Mouse (Mus musculus): Measurements from ENCODE around the gene Mtx1. TPM values are rescaled to one million over a fixed set of nuclear protein-coding genes. Genes with fewer than 3 reads are reported as not detected.
"Not testable (repeated sequence)": the region's sequence is repeated elsewhere in the genome, so short reads cannot be mapped to it uniquely, and the experiment has no call there.

Mtx1 gene
- polyA plus RNA-seq, 3 experiments from 2014 or later: 77.7 to 112 (median 94.3) TPM

GRCm38 (mm10) chr3:89182531-89183057 lies 44.3 kb downstream of the Mtx1 start:
- peak; percentile 9 for ATAC-seq

- ATAC-seq: no peak
These were observed 45.0 kb downstream of the Mtx1 start for GRCm38 (mm10) chr3:89181749-89182500.

GRCm38 (mm10) chr3:89179056-89179455 lies 47.8 kb downstream of the Mtx1 start:
- no peak for ATAC-seq

- no peak for ATAC-seq
These were observed 48.8 kb downstream of the Mtx1 start for GRCm38 (mm10) chr3:89178107-89178385.

- ATAC-seq: peak; percentile 98
These were observed 49.4 kb downstream of the Mtx1 start, which contains the start of gene Scamp3 for GRCm38 (mm10) chr3:89177242-89178106. Gene Scamp3, plus strand, starts transcription at chr3:89177473.

GRCm38 (mm10) chr3:89176421-89176820 lies 50.5 kb downstream of the Mtx1 start:
- no peak for ATAC-seq

GRCm38 (mm10) chr3:89175544-89175943 lies 51.3 kb downstream of the Mtx1 start:
- ATAC-seq: no peak

GRCm38 (mm10) chr3:89174844-89175243 lies 52.0 kb downstream of the Mtx1 start:
- no peak for ATAC-seq

GRCm38 (mm10) chr3:89166945-89167344 lies 59.9 kb downstream of the Mtx1 start:
- ATAC-seq: no peak

- ATAC-seq: no peak
These were observed 61.5 kb downstream of the Mtx1 start for GRCm38 (mm10) chr3:89165268-89165870.

GRCm38 (mm10) chr3:89164506-89165267 lies 62.2 kb downstream of the Mtx1 start, which contains the start of gene Clk2:
Gene Clk2, plus strand, starts transcription at chr3:89164795.
- peak; percentile 93 for ATAC-seq

GRCm38 (mm10) chr3:89163643-89164245 lies 63.1 kb downstream of the Mtx1 start:
- ATAC-seq: no peak

GRCm38 (mm10) chr3:89163123-89163522 lies 63.8 kb downstream of the Mtx1 start:
- no peak for ATAC-seq

- no peak for ATAC-seq
These were observed 65.1 kb downstream of the Mtx1 start for GRCm38 (mm10) chr3:89161786-89162185.

GRCm38 (mm10) chr3:89161207-89161606 lies 65.7 kb downstream of the Mtx1 start:
- ATAC-seq: not testable (repeated sequence)

- peak; percentile 41 for ATAC-seq
These were observed 67.1 kb downstream of the Mtx1 start, which contains the start of gene Hcn3 for GRCm38 (mm10) chr3:89159616-89160344. Gene Hcn3, minus strand, starts transcription at chr3:89160196.

- ATAC-seq: no peak
These were observed 67.7 kb downstream of the Mtx1 start for GRCm38 (mm10) chr3:89159211-89159610.

All from inflammation-experienced regulatory T-cells, adult 6 months (primary cell).